Mouse (Mus musculus) stomach, embryonic 15.5 days (tissue): ENCODE measurements around the gene Twist1. TPM values are rescaled to one million over a fixed set of nuclear protein-coding genes. Genes with fewer than 3 reads are reported as not detected.

Experiments
- ATAC-seq: fragments of 200-750 bp; cut with Nextera tagmentation; 2 replicates; pipeline ENCODE4 v1.8.0; 2017; ENCODE audit warnings: low read depth, moderate number of reproducible peaks, moderate TSS enrichment; ENCODE audit not compliant: insufficient read depth, low FRiP score
- H3K27ac ChIP-seq: fragments of 300-500 bp; sonication (generic); 2 replicates; pipeline ENCODE4 v1.5.1; 2015; ENCODE audit warnings: mild to moderate bottlenecking, inconsistent platforms
- H3K27me3 ChIP-seq: fragments of 300-500 bp; sonication (generic); replicated peaks from 2 replicates; pipeline ENCODE4 v1.6.1; 2015; ENCODE audit warnings: inconsistent platforms
- H3K36me3 ChIP-seq: fragments of 300-500 bp; sonication (generic); 2 replicates; pipeline ENCODE4 v1.6.1; 2015; ENCODE audit warnings: inconsistent platforms
- H3K4me1 ChIP-seq: fragments of 300-500 bp; sonication (generic); 2 replicates; pipeline ENCODE4 v1.6.1; 2015; ENCODE audit warnings: inconsistent platforms
- H3K4me2 ChIP-seq: fragments of 300-500 bp; sonication (generic); 2 replicates; pipeline ENCODE4 v1.6.1; 2015; ENCODE audit warnings: mild to moderate bottlenecking, inconsistent platforms
- H3K4me3 ChIP-seq: fragments of 300-500 bp; sonication (generic); replicated peaks from 2 replicates; pipeline ENCODE4 v1.5.1; 2015; ENCODE audit warnings: inconsistent platforms
- H3K9ac ChIP-seq: fragments of 300-500 bp; sonication (generic); 2 replicates; pipeline ENCODE4 v1.6.1; 2015; ENCODE audit warnings: inconsistent platforms
- H3K9me3 ChIP-seq: fragments of 300-500 bp; sonication (generic); 2 replicates; pipeline ENCODE4 v1.6.1; 2016; ENCODE audit warnings: inconsistent platforms
- WGBS: fragments of 180-500 bp; shearing (Covaris S2); methylation state at CpG from one replicate; pipeline ENCODE4 v1.1.7; 2015; 5-methylcytosine and 5-hydroxymethylcytosine counted together
- polyA plus RNA-seq: library from polyadenylated mRNA; unstranded; fragments of >200 nt; fragmentation: Nextera tagmentation; extraction: Ambion mirVana; gene quantifications from 2 replicates; pipeline ENCODE4 v1.2.1, GENCODE M21; 2015

The Twist1 gene
- polyA plus RNA-seq, 1 experiment from 2014 or later, result 5.3 TPM

DNA sequence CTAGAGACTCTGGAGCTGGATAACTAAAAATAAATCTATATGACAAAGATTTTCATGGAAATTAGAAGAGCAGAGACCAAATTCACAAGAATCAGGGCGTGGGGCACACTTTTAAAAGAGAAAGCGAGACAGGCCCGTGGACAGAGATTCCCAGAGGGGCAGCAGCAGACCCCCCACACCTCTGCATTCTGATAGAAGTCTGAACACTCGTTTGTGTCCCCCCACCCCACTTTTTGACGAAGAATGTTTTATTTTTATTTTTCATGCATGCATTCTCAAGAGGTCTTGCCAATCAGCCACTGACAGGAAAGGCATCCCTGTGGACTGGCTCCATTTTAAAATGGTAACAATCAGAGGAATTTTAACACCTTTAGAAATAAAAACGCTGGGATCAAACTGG lies 1.7 kb downstream of the Twist1 start:
- Histone ChIP-seq H3K9ac (no peak overlapping the region), H3K4me3 (peak overlapping the region; percentile 62)

DNA sequence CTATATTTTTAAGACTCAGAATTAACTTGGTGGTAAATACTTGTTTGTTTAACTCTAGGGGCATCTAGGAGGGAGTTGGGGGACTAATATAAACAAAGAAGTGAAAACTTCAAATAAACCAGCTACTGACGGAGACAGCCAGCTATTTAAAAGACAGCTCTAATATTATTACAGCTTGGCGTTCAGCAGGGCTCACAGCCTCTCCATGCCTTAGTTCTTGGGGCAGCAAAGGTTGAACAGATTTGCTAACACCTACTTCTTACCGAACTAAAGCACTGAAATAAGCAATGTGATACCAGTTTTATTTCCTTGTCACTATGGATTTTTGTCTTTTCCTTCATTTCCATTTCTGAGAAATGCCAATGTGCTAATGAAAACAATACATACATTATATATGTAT lies 2.4 kb downstream of the Twist1 start:
- H3K27me3 ChIP-seq, result peaks cover 66% of the 10 kb centered on the region
- no peaks in the 10 kb centered on the region for H3K36me3 ChIP-seq
- no peak for ATAC-seq
- no peak overlapping the region; the same call in 1 of the 2 replicates for H3K4me3 ChIP-seq
- peak overlapping the region; percentile 27; the same call in 1 of the 2 replicates for H3K4me2 ChIP-seq
- peaks cover 16% of the 10 kb centered on the region; the same call in 1 of the 2 replicates for H3K4me1 ChIP-seq
- no peak overlapping the region for H3K27ac ChIP-seq
- H3K9ac ChIP-seq, result no peak overlapping the region
- 27% methylated on average over 3 of the region's 3 CpGs for WGBS
- no peaks in the 10 kb centered on the region for H3K9me3 ChIP-seq

More for the DNA sequence above, 1.7 kb downstream of the Twist1 start:
- no peaks in the 10 kb centered on the region for H3K36me3 ChIP-seq
- 10% methylated on average over 6 of the region's 6 CpGs for WGBS
- peak overlapping the region; percentile 80 for H3K4me2 ChIP-seq
- H3K9me3 ChIP-seq, result no peaks in the 10 kb centered on the region
- ATAC-seq, result no peak
- H3K27me3 ChIP-seq, result peaks cover 65% of the 10 kb centered on the region
- peaks cover 16% of the 10 kb centered on the region; the same call in 1 of the 2 replicates for H3K4me1 ChIP-seq
- H3K27ac ChIP-seq, result no peak overlapping the region

DNA sequence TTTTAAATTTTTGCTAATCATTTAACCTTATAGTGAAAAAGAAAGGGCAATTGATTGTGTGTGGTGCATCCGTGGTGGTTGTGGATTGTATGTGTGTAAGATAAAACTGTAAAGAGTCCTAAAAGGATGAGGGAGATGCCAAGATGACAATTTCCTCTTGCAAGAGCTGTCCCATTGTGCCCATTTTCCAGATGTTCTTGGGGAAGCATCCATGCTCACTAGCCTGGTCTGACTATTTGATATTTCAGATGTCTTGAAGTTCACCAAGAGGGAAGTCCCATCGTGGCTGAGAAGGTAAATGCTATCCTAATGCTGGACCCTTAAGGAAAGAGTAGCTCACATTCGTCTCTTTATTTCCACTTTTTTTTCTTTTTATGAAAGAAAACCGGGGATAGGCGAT lies 3.5 kb downstream of the Twist1 start:
- H3K4me1 ChIP-seq, result peaks cover 16% of the 10 kb centered on the region; the same call in 1 of the 2 replicates
- H3K4me2 ChIP-seq, result no peak overlapping the region
- H3K4me3 ChIP-seq, result no peak overlapping the region
- no peaks in the 10 kb centered on the region for H3K9me3 ChIP-seq
- H3K36me3 ChIP-seq, result no peaks in the 10 kb centered on the region
- H3K27ac ChIP-seq, result no peak overlapping the region
- H3K9ac ChIP-seq, result no peak overlapping the region
- no peak for ATAC-seq
- H3K27me3 ChIP-seq, result peaks cover 71% of the 10 kb centered on the region
- WGBS, result 37% methylated on average over 5 of the region's 5 CpGs

DNA sequence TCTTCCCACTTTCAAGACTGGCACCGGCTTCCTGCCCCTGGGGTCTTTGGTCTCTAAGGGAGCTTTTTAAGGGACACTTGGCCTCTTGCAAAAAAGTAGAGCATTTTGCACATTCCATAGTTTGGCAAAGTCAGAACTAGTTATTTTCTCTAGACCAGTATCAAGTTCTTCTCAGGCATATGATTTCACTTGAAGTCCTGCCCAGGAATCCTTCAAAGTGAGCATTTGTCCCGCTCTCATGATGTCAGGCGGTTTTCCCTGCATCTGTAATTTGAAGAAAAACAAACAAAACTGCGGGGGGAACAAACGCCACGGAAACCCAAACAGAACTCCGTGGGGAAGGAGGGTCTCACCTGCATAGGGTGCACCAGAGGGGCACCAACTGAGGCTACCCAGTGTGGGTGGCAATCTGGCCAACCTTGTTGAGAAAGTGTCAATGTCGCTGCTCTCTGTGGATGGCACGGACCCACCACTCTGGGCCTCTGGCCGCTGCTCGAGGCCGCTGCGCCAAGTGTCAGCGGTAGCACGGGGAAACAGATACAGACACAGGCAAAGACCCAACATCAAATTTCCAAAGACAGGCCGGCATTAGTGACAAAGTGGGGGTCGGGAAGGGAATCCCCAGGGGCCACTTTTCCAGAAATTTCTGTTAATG lies 4.8 kb downstream of the Twist1 start:
- no peak for ATAC-seq
- Histone ChIP-seq H3K27ac (no peak overlapping the region), H3K9me3 (no peaks in the 10 kb centered on the region), H3K4me2 (no peak overlapping the region), H3K9ac (no peak overlapping the region), H3K4me1 (peaks cover 19% of the 10 kb centered on the region), H3K4me3 (no peak overlapping the region), H3K36me3 (no peaks in the 10 kb centered on the region), H3K27me3 (peaks cover 72% of the 10 kb centered on the region)
- 32% methylated on average over 17 of the region's 17 CpGs for WGBS

- Histone ChIP-seq H3K4me3 (no peak overlapping the region), H3K4me1 (peaks cover 23% of the 10 kb centered on the region), H3K9me3 (no peaks in the 10 kb centered on the region), H3K9ac (no peak overlapping the region), H3K4me2 (no peak overlapping the region), H3K36me3 (no peaks in the 10 kb centered on the region), H3K27ac (no peak overlapping the region), H3K27me3 (peaks cover 74% of the 10 kb centered on the region)
- 38% methylated on average over 9 of the region's 9 CpGs for WGBS
- no peak for ATAC-seq
These were observed 5.3 kb downstream of the Twist1 start for GRCm38 (mm10) chr12:33962773-33963130.

DNA sequence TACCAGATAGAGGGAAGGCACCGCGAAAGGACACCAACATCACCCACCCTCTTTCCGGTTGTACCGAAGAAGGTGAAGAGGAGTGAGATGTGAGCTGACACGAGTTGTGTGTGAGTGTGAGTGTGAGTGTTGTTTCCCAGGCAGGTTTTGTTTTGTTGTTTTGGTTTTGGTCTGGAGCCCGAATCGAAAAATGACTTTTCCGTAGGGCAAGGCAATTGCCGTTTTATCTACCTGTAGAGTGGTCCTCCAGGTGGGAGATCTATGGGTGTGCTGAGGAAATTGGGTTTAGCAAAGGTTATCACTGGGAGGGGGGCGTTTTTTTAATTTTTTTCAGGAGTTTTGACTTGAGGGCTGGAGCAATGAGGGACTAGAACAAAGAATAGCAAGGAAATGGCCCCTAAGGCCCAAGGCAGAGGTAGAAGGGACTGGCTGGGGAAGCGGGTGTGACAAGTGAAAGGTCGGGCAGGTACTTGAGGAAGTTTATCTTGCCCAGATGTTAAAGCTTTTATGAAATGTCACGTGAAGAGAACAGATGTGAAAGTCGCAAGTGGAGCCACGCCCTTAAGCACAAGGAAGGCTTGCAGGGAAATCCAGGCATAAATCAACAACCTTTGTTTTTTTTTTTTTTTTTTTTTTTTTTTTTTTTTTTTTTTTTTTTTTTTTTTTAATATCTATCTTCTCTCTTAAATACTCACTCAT lies 6.3 kb downstream of the Twist1 start:
- Histone ChIP-seq H3K4me1 (peaks cover 20% of the 10 kb centered on the region), H3K9me3 (no peaks in the 10 kb centered on the region), H3K4me2 (no peak overlapping the region), H3K9ac (no peak overlapping the region), H3K4me3 (no peak overlapping the region), H3K27ac (no peak overlapping the region), H3K27me3 (peaks cover 74% of the 10 kb centered on the region), H3K36me3 (no peaks in the 10 kb centered on the region)
- ATAC-seq, result no peak
- WGBS, result 22% methylated on average over 15 of the region's 15 CpGs

DNA sequence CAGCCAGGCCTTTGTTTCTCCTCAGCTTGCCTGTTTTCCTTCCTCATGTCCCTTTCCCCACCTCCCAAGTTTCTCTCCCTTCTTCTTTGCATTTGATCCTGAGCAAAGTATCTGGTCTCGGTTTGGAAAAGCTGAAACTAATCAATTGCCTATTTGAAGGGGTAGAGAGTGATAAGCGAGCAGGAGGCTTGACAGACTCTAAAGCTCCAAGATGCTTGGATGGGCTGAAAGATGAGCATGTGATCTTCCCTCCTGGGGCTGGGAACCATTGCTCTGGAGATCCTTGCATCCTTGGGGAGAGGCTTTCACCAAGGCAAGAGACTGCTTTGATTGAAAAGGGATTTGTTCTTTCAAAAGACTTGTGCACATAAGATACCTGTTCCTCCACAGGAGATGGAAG lies 7.0 kb downstream of the Twist1 start:
- 29% methylated on average over 2 of the region's 2 CpGs for WGBS
- Histone ChIP-seq H3K9ac (no peak overlapping the region), H3K36me3 (no peaks in the 10 kb centered on the region), H3K4me1 (peaks cover 20% of the 10 kb centered on the region), H3K27me3 (peaks cover 73% of the 10 kb centered on the region), H3K4me3 (no peak overlapping the region), H3K27ac (no peak overlapping the region), H3K4me2 (no peak overlapping the region), H3K9me3 (no peaks in the 10 kb centered on the region)
- ATAC-seq, result no peak

DNA sequence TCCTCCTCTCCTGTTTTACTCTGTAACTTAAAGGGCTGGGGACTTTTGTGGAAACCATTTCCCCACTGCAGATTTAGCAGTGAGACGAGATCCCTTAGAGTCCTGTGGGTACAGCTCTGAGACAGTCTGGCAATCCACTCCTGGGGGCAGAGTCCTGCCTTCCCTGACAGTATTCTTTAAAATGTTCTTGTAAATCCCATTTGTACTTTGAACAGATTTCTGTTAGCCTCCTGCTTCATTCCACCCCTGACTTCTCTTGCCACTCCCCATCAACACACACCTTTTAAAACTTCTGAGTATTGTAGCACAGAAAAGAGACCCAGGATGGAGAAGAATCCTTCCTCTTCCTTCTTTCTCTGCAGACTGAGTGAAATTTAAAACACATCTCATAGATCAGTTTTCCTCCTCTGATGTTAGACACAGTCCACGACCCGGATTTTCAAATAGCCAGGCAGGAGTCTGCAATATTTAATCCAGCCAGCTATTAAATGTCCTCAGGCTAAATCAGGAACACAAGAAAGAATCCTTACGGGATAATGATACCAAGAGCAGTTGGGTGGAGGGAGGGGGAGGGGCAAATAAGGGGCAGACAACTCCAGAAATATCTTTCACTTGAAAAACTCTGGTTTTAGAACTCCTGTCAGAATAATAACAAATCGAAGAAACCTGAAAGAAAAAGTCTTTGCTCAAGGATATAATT lies 8.3 kb downstream of the Twist1 start:
- H3K4me1 ChIP-seq, result peaks cover 20% of the 10 kb centered on the region
- H3K27ac ChIP-seq, result no peak overlapping the region
- no peak overlapping the region for H3K4me3 ChIP-seq
- peaks cover 82% of the 10 kb centered on the region for H3K27me3 ChIP-seq
- H3K9ac ChIP-seq, result no peak overlapping the region
- no peak for ATAC-seq
- no peaks in the 10 kb centered on the region for H3K9me3 ChIP-seq
- no peaks in the 10 kb centered on the region for H3K36me3 ChIP-seq
- 22% methylated on average over 5 of the region's 5 CpGs for WGBS
- H3K4me2 ChIP-seq, result no peak overlapping the region

DNA sequence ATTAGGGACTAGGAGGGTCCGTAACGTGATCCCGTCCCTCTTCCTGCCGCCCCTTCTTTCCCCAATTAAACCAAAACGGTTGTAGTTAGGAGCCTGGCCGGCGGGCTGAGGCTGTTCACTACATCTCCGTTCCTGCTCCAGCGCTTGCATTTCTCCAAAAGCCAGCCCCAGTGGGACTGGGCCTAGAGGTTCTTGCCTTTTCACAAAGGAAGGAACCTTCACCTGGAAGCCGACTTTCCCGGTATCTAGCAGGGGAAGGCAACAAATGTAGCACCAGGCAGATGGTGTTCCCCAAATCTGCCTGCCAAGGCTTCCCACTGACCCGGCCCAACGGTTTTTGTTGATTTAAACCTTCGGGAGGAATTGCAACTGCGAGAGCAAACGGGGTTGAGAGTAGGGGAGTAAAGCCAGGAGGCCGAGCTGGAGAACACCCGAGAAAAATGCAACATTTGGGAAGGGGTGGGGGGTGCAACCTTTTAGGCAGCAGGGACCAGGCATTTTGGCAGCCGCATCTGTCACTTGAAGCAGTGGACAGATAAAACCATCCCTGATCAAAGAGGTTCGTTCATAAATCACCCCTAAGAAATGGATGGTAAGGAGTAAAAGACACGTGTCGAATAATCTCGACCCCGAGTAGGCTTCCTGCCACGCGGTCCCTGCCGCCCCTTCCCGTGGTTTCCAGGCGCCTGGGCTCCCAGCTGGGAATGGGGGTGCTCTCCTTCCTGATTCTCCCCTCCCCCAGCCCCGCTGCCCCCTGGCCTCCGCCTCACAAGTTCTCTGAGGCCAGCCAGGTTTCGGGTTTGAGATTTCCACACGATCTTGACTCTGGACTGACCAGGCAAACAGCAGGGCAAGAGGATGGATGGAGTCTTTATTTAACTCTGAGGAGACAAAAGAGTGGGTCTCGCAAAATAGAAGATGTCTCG lies 9.3 kb downstream of the Twist1 start:
- H3K9me3 ChIP-seq, result no peaks in the 10 kb centered on the region
- H3K4me3 ChIP-seq, result peak overlapping the region; percentile 27
- H3K27me3 ChIP-seq, result peaks cover 78% of the 10 kb centered on the region
- H3K4me2 ChIP-seq, result peak overlapping the region; percentile 42
- H3K4me1 ChIP-seq, result peaks cover 20% of the 10 kb centered on the region
- 4% methylated on average over 35 of the region's 35 CpGs for WGBS
- no peak overlapping the region for H3K9ac ChIP-seq
- ATAC-seq, result no peak
- H3K27ac ChIP-seq, result no peak overlapping the region
- H3K36me3 ChIP-seq, result no peaks in the 10 kb centered on the region

DNA sequence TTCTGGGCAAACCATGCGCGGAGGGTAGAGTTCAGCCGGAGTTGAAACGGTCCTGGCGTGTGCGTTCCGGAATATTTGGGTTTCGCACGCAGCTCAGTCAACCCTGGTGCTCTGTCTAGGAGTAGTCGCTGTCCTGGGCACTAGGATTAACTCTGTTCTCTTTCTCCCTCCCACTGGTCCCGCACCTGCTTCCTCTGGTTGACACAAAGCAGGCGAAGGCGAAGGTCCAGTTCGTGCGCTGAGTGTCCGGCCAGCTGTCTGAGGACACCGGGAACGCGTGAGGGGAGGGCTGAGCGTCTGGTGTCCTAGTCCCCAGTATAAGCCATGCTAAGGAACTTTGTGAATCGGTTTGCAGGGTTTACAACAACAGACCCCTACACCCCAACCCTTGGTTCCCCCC lies 10.0 kb downstream of the Twist1 start:
- ATAC-seq, result peak; percentile 22; the same call in 1 of the 2 replicates
- no peaks in the 10 kb centered on the region for H3K36me3 ChIP-seq
- no peak overlapping the region for H3K27ac ChIP-seq
- peaks cover 20% of the 10 kb centered on the region for H3K4me1 ChIP-seq
- H3K9me3 ChIP-seq, result no peaks in the 10 kb centered on the region
- peak overlapping the region; percentile 42 for H3K4me2 ChIP-seq
- WGBS, result 3% methylated on average over 21 of the region's 21 CpGs
- H3K9ac ChIP-seq, result no peak overlapping the region
- peak overlapping the region; percentile 27 for H3K4me3 ChIP-seq
- peaks cover 70% of the 10 kb centered on the region for H3K27me3 ChIP-seq
